1 mouse cellular context compared by ENCODE assay signal in the genomic region with DNA sequence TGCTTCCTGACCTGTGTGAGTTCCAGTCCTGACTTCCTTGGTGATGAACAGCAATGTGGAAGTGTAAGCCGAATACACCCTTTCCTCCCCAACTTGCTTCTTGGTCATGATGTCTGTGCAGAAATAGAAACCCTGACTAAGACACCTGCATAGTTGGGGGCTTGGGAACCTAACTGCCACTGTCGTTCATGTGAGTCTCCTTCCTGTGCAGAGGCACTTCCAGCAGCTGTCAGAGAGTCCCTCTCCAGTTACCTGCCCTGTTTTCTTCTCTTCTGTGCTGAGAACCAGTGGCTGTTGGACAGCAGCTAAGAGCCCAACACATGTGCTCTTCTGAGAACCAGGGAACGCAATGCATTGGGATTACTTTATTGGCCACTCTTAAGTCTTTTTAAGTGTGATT. TPM values are rescaled to one million over a fixed set of nuclear protein-coding genes. Genes with fewer than 3 reads are reported as not detected.
"Had no signal": no experiment of that assay in that cellular context is flagged by ENCODE, and none has a peak within 500 bp of the region (broad histone marks: within the 10 kb centered on the region; RNA-seq: fewer than 3 reads in every experiment).

No protein-coding gene starts in this region.

RNA-seq across cellular contexts. Expression of gene Tlr7, which starts 30.9 kb away (rescaled TPM):
- polyA plus RNA-seq: myocyte had no signal
